Mouse (Mus musculus): ENCODE measurements around the gene Rrp1. TPM values are rescaled to one million over a fixed set of nuclear protein-coding genes. Genes with fewer than 3 reads are reported as not detected.
"Not testable (repeated sequence)": the region's sequence is repeated elsewhere in the genome, so short reads cannot be mapped to it uniquely, and the experiment has no call there.

The Rrp1 gene
- polyA plus RNA-seq, 2 experiments from 2014 or later, result 92.2 to 124 TPM

DNA sequence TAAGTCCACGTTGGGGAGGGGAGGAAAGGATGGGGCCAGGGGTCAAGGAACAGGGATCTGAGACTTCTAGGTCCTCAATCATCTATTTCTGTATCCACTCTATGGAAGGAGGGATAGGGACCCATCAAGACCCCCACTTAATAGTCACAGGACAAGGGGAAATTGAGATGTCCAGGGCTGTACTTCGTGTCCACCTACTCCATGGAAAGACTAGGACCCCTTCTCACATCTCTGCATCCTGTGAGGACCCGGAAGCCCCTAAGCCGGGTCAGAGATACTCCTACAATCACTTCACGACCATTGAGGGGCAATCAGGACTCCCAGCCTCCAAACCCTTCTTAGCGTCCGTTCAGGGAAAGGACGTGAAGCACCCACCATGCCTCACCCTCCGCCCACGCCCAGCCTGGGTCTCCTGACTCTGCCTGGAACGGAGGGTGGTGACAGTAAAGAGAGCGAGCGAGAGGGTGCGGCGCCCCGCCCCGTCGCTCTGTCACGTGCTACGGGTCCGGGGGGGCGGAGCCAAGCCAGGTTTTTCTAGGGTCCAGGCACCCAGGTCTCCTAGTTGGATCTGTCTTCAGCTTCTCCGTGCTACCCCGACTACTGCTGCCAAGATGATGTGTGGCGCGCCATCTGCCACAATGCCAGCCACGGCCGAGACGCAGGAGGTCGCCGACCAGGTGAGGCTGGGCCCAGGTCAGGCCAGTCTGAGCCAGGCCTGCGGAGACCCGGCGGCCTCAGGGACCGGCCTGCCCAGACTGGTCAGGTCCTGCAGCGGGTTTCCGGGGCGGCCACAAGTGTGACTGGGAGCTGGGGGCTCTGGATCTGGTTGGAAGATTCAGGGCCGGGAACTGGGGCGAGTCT, 12.6 kb upstream of the Rrp1 start, which contains the start of gene Cstb:
Gene Cstb, plus strand, starts transcription at position 489 of the 861 bp plus-strand sequence.
- peak; percentile 96 for ATAC-seq

DNA sequence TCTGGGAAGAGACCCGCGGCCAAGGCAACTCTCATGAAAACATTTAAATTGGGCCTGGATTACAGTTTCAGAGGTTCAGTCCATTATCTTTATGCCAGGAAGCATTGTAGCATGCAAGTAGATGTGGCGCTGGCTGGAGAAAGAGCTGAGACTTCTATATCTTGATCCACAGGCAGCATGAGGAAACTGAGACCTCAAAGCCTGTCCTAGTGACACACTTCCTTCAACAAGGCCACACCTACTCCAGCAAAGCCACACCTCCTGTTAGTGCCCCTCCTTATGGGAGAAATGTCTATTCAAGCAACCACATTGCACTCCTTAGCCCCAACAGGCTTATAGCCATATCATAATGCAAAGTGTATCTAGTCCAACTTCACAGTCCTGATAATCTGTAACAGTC, 9.8 kb upstream of the Rrp1 start:
- no peak for ATAC-seq

DNA sequence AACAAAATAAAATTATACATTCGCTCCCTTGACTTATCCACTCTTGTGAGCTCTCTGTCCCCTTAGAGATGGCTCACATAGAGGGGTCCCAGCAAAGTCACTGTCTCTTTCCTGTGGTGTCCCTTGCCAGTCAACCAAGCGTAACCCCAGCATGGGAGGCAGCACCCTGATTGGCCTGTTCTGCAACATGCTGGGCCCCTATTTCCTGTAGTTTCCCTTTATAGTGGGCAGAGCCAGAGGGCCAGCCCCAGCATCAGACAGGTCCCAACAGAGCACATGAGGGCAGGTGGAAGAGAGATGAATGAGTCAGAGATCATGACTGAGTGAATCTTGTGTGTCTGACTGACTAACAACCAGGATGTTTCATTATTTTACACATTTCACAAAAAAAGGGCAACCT, 8.1 kb upstream of the Rrp1 start:
- peak; percentile 6 for ATAC-seq

DNA sequence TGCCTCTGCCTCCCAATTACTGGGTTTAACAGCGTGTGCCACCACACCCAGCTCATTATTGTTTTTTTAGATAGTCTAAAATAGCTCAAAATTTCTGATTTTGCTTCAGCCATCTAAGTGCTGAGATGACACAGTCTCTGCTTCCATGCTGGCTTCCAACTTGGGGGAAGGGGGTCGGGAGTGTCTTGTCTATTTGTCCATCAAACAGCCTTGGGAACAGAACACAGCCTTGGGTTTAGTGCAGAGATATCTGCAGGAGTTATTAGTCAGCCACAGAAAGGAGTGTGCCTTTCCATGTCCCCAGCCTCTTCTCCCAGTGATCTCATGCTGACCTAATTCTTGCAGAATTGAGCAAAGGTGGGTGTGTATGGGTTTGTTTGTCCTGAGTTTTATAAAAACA, 5.9 kb upstream of the Rrp1 start:
- no peak for ATAC-seq

DNA sequence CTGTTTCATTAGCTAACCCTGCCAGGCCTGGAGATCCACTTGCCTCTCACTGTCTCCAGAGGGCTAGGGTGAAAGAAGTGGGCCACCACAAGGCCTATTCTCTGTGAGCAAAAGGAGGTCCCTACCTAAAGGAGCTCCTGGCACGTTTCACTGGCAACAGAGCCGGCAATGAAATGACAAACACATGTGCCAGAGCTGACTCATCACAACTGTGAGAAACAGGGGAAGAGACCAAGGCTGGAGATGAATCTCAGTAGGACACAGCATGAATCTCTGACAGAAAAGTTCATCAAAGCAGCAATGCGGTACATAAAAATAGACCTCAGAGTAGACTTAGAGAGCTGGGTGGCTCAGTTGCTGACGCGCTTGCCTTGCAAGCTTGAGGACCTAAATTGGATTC, 5.0 kb upstream of the Rrp1 start:
- no peak for ATAC-seq

DNA sequence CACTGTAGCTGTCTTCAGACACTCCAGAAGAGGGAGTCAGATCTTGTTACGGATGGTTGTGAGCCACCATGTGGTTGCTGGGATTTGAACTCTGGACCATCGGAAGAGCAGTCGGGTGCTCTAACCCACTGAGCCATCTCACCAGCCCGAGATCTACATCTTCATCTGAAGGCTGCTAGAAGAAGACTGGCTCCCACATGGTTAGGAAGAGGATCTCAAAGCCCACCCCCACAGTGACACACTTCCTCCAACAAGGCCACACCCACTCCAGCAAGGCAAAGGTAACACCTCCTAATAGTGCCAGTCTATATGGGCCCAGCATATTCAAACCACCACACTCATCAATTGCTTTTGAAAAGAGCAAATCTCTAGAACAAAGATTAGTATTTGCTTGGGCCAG, 2.1 kb upstream of the Rrp1 start:
- not testable (repeated sequence) for ATAC-seq

DNA sequence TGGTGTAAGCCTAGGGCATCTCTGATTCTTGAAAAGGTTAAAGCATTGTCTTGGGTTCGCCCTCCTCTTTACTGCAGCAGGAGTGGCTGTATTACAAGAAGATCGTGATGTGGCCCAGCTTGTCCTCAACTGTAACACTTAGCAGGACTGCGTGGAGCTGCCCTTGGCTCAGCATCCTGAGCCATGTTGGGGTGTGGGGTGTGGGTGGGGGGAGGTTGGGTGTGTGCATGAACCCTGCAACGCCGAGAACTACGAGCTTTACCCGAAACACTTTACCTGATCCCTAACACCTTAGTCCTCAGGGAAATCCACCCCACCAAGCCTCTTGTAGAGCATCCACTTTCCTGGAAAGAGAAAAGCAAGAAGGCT, 293 bp upstream of the Rrp1 start:
- peak; percentile 8 for ATAC-seq

DNA sequence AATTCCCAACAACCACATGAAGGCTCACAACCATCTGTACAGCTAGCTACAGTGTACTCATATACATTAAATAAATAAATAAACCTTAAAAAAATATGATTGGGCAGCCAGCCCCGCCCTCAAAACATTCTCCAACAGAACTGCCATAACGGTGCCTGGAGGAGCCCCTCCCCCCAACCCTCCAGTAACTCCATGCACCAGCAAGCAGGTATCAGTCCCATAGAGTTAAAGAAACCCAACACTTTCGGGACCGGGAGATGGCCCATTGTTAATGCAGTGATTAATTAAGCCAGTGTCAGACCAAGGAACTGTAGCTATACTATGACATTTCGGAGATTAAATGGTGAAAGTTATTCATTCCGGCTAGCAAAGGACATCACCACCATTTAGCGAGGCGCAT, 992 bp downstream of the Rrp1 start:
- ATAC-seq, result no peak

DNA sequence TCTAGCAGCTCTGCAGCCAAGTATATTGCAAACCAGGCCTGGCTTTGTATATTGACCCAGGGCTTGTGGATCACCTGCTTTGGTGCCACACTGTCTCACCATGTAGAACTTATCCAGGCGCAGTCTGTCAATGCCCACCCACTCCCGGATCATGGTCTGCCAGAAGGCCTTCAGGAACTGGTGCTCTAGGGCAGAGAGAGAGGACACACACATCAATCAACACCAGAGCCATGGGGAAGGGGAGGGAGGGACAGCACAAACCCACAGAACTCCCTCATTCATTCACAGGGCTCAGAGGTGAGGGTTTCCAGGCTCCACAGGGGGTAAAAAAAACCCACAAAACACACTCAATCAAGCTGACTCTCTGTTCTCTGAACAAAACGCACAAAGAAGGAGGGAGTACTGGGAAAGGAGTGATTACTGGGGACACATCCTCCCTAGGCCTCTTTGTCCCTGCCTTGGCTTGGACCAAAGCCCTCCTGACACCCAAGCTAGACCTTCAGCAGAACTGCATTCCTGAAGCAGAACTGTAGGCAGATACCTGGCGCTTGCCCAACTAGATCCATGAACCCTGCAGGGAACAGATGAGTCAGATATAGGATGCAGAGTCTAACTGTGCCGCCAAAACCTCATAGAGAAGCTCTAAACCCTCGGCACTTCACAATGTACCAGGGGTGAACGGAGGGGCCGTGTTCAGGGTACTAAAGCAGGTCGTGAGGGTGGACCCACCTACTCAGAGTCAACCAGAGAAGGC, 3.6 kb downstream of the Rrp1 start:
- ATAC-seq, result no peak

DNA sequence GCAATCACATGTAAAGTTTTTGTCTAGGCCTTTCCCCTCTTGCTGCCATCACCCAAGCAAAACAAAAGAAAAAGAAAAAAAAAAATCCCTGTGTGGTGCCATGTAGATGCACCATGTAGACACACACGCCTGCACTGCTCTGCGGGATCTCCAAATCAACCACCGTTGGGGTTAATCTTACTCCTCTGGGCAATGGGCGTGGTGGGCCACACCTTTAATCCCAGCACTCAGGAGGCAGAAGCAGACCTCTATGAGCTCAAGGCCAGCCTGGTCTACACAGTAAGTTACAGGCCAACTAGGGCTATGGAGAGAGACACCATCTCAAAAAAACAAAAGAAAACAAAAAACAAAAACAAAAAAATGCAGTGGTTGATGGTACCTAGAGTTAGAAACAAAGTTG, 5.7 kb downstream of the Rrp1 start:
- ATAC-seq, result no peak

DNA sequence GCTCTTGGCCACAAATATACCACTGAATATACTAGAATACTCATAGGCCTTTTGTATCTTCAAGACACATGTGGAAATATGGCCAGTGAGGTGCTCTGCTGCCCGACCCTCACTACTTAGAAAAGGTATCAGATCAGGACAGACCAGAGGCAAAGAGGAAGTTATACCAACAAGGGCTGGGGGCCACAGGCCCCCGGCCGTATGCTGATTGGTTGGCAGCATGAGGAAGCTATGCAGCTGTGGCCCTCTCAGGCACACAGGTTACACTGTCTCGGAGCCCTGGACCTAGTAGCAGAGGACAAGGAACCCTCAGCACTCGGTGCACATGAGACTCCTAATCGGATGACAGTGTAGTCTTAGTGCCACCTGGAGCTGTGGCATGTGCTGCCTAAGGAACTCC, 6.7 kb downstream of the Rrp1 start:
- no peak for ATAC-seq

DNA sequence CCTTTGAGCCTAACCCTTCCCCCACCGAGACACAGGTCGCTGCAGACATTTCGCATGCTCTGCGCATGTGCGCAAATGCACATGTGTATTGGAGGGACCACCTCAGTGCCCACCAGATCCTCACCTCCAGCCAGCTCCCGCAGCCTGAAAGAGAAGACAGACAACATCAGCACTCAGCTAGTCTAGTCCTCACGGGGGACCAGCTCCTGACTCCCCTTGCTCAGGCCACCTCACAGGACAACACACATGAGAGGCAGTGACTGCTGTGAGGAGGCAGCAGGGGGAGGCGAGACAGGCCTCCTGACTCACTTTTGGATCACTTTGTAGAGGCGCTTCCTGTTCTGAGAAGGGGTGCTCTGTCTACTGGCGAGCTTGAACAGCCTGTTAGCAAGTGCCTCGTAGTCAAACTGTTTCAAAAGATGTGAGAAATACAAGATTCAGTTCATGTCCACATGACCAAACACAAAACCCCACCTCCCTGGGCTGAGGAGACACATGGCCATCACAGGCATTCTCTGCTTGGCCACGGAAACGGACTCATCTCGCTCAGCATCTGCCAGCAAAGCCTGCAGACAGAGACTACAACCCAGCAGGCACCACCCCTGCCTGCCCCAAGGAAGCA, 10.4 kb downstream of the Rrp1 start:
- peak; percentile 60 for ATAC-seq

DNA sequence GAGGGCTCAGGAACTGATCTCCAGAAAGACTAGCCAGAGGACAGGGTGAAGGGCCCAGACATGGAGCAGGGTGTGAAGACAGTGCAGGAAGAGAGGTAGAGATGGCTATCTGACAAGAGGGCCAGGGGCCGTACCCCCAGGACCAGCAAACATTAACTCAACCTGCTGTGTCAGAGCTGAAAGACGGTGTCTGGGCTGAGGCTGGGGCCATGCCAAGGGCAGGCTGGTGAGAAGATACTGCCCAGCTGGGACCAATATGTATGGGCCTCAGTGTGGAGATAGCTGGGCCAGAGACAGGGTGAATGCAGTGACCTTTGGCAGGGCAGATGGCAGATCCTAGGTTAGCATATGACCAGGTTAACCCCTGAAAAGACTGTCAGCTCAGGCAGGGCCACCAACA, 11.7 kb downstream of the Rrp1 start:
- ATAC-seq, result no peak

DNA sequence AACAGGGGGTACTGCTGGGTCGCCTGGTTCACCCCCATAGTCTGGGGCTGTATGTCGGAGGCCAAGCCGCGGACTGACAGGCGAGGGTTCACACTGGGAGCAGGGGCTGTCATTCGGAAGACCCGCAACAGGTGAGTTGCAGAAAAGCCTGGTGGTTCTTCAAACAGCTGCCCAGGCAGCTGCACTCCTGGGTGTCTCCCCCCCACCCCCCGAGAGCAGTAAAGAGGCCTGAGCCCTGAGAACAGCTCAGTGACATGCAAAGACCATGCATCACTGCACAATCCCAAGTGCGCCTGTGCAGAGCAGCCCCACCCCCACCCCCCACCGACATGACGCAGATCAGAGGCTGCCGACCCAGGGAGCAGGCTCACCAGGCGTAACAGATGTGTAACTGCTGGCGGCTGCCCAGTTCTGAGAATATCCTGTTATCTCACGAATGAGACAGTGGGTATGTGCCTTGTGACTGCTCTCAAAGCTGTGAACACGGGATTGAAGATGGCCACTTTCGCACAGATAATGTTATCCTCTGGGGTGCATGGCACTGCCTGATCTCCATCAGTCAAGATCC, 13.7 kb downstream of the Rrp1 start:
- peak; percentile 58 for ATAC-seq

DNA sequence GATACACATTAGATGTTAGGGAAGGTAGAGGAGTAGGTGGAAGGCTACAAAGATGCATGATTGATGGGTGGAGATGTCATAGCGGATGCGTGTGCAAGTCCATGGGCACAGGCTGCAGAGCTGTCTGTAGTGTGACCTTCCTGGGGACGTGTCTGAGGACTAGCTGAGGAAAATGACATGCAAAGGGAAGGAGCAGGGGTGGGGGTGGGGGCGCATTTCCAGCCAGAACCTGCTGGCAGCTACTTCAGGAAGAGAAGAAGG, 16.3 kb downstream of the Rrp1 start:
- no peak for ATAC-seq

DNA sequence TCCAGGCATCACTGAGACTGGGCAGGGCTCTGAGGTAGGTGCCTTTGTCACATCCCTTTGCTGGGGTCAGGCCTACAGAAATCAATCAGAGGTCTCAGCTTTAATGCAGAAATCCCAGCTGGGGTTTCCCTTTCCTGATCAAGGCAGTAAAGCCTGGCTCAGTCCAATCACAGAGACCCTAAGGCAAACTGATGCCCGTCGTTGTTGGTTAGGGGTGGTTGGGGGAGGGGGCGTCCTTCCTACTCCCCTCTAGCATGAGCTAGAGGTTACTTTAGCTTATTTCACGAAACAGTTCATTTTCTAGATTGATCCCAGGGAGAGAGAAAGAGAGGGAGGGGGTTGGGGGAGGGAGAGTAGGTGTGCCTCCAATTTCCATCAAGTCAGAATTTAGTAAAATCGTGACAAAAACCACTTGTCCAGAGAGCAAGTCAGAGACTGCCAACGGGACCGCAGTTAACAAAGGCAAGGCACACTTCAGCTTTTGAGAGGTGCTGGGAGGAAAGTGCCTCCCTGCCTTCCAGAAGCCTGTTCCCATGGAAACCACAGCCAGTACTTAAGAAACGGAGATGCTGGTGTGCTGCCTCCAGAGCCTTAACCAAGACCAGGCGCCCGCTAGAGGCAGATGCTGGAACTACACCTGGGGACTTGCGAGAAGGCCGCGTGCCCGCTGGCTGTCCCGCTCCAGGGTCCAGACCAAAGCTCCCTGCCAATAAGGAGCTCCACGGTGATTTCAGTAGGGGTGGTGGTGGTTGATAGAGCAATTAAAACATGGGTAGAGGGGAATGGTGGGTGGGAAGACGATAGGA, 16.8 kb downstream of the Rrp1 start:
- ATAC-seq, result peak; percentile 58

DNA sequence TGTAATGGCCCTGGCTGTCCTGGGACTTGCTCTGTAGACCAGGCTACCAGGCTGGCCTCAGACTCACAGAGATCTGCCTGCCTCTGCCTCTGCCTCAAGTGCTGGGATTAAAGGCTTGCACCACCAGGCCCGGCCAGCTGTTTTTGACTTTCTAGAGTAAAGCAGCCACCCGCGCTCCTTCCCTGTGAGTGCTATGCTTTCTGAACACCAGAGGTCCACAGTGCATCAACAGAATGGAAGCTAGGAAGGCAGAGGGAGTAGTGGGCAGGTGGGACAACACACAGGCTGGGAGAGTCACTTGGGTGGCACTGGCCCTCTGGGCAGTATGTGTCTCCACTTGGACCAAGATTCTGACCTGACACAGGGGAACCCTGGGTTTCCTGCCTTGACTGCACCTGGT, 17.5 kb downstream of the Rrp1 start:
- ATAC-seq, result no peak

DNA sequence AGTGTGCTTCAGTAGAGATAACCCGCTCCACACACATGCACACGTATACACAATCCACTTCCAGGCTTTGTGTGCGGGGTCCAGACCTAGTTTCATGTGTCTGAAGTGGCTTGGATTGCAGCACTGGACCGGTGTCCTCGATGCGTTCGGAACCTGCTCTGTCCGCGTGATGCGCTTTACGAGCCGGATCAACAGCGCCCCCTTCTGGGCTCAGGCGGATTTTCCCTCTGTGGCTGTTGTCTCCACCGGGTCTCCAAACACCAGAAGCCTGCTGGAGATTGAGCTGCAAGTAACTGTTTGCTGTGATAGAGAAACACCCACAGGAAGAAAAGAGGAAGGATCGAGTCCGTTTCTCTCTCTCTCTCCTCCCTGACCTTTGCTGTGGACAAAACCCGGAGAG, 20.8 kb downstream of the Rrp1 start:
- peak; percentile 65 for ATAC-seq

DNA sequence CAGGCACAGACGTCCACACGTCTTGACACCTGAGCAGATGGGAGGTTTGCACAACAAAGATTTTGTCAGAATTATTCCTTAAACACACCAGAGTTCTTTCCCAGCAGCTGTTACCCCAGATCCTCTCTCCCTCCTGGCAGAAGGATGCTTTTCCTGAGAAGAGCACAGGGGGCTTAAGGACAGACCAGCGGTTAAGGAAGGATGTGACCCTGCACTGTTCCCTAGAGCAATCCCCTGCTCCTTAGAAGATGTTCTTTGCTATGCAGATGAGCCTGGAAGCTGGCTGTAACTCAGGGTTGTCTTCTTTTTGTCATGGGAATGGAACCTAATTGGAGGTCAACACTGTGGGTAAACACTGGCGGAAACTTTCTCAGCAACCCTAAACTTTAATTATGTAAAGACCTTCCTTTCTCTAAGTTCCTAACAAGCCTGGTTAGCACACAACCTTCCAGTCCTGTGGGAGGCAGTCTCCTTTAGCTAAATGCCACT, 21.8 kb downstream of the Rrp1 start:
- no peak for ATAC-seq

DNA sequence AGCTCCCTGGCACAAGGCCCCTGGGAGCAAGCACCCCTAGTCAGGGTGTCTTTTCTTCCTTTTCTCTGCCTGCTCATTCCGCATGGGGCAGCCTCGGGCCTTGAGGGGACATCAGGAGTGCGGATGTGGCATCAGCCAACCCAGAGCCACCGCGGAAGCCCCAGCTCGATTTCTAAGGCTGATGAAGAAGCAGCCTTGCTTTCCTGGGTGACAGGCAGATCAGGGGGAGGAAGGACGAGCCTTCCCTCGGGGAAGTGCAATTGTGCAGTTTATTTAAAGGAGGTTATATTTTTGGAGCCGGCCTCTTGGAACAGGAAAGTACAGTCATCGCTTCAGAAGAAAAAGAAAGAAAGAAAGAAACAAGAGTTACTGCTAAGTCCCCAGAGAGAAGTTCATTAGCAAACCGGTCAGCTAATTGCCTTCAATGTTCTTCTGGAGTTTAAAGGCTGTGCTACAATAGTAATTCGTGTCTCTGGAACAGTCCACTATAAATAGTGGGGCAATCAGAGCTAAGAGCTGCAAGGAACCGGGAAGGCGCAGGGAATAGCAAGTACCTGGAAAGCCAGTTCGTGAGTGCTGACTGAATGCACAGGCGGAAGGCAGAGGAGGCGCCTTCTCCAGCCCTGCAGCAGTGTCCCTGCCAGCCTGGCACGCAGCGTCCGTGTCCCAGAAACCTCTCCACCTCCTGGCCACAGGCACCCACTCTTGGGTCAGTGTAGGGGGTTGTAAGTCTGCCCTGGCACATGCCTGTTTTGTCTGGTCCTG, 24.4 kb downstream of the Rrp1 start:
- no peak for ATAC-seq

DNA sequence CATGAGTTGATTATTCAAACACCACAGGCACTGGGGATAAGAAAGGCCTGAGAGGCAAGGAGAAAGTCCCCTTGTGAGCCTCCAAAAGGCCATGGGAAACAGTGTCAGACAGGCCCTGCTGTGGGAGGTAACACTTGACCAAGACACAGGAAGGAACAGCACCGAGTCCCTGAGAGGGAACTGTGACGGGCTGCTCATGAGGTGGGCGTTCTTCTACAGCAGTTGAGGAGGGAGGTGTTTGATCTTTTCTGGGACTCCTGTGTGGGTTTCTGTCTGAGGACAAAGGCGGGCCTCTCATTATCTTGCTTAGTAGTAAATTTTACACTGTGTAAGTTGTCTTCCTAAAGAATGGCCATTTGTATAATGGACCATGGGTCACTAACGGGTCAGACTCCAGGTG, 27.3 kb downstream of the Rrp1 start:
- ATAC-seq, result no peak

DNA sequence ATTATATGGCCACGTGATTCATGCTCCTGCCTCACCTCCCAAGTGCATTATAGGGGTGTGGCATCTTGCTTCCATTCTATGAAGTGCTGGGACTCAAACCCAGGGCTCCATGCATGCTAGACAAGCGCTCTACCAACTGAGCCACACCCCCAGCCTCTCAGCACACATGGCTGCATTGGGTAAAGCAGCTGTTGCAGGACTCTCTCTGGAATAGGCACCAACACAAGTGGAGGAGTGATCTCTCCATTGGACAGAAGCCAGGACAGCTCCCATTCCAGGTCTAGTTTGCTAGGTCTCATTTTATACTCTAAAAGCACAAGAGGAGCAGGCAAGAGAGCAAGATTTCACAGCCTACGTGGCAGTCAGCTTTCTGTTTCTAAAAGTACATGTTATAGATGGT, 29.3 kb downstream of the Rrp1 start:
- no peak for ATAC-seq

Data from activated CD4-positive, CD25-positive, alpha-beta regulatory T cell, adult 4 months (primary cell).